Mouse (Mus musculus) megakaryocyte, embryonic 14.5 days (primary cell): ENCODE results near the gene D630003M21Rik. TPM values are rescaled to one million over a fixed set of nuclear protein-coding genes. Genes with fewer than 3 reads are reported as not detected.

ENCODE experiments used
- H3K27me3 ChIP-seq: replicated peaks from 2 replicates; pipeline ENCODE3; 2012; ENCODE audit warnings: inconsistent platforms
- H3K36me3 ChIP-seq: replicated peaks from 2 replicates; pipeline ENCODE3; 2012; ENCODE audit warnings: low read length, inconsistent platforms, mixed read lengths
- H3K4me1 ChIP-seq: 2 replicates; pipeline ENCODE4 v1.6.1; 2012; ENCODE audit warnings: inconsistent platforms
- H3K4me3 ChIP-seq: replicated peaks from 2 replicates; pipeline ENCODE3; 2012; ENCODE audit warnings: moderate library complexity, mild to moderate bottlenecking, inconsistent platforms
- H3K9me3 ChIP-seq: 2 replicates; pipeline ENCODE4 v1.6.1; 2012; ENCODE audit warnings: inconsistent platforms
- FLI1 ChIP-seq: IDR thresholded peaks from 2 replicates; pipeline ENCODE4 v1.6.1; 2012; ENCODE audit warnings: low read length, inconsistent platforms, mixed read lengths
- GATA1 ChIP-seq: IDR thresholded peaks from 3 replicates; pipeline ENCODE4 v1.6.1; 2012; ENCODE audit warnings: mixed read lengths, low read length, inconsistent platforms, borderline replicate concordance
- polyA plus RNA-seq: library from polyadenylated mRNA; stranded (reverse); fragments of >175 nt; gene quantifications from 2 replicates; pipeline ENCODE4 v1.2.3, GENCODE M21; 2012; ENCODE audit warnings: low replicate concordance; ENCODE audit not compliant: insufficient read depth

Gene D630003M21Rik
- polyA plus RNA-seq, 1 experiment, result not detected

DNA sequence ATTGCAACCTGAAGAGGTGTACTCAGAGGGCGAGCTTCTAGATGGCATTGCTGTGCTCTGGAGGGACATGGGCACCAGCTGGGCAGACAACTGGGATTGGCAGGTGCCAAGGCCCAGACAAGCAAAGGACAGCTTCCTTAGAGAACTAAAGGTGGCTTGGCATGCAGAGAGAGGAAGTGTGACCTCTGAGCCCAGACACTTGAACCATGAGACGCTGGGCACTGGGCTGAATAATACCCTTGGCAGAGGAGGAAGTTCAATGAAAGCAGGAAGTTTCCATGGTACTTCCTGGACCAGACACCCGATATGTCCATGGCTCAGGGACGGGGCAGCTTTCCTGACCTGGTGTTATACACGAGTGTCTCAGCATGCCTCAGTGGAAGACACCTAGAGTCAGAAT lies 54.6 kb downstream of the D630003M21Rik start:
- H3K9me3 ChIP-seq, result peaks cover 48% of the 10 kb centered on the region
- peaks cover 50% of the 10 kb centered on the region for H3K4me1 ChIP-seq
- H3K36me3 ChIP-seq, result peaks cover 3% of the 10 kb centered on the region
- H3K27me3 ChIP-seq, result peaks cover 89% of the 10 kb centered on the region
- no peak overlapping the region for H3K4me3 ChIP-seq
- TF ChIP-seq GATA1, result no peak
- no peak for TF ChIP-seq FLI1

DNA sequence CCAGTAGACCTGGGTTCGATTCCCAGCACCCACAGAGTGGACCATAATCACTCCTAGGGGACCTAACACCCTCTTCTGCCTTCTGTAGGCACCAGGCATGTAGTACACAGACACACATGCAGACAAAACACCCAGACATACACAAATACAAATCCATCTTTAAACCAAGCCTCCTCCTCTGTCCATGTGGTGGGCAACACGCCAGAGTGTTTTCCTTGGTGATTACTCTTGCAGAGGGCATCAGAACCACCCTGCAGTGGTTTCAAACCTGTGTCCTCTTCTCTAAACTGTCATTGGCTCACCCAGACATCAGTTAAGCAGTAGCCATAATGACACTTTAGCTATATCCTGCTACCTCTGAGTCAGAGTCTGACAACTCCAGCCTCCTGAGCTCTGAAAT lies 58.6 kb downstream of the D630003M21Rik start:
- H3K4me3 ChIP-seq, result no peak overlapping the region

DNA sequence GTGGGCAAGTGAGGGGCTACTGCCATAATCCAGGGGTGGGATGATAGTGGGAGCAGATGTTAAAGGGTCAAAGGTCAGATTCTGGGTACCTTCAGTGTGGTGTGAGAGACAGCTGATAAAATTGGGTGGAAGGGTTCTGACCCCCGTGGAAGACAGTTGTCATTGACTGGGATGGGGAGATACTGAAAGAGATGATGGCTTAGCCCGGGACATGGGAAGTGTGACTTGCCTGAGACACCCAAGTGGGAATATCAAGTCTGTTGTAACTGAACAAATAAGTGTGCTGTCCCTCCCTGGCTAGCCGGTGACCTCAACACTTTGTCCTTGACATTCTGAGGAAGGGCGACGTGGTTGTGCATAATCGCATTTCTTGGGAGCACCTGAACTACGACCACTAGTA lies 59.3 kb downstream of the D630003M21Rik start:
- Histone ChIP-seq H3K36me3 (peaks cover 3% of the 10 kb centered on the region), H3K27me3 (peaks cover 73% of the 10 kb centered on the region), H3K4me3 (no peak overlapping the region), H3K9me3 (peaks cover 41% of the 10 kb centered on the region), H3K4me1 (peaks cover 54% of the 10 kb centered on the region)
- TF ChIP-seq GATA1 (no peak), FLI1 (no peak)

More for the DNA sequence above, 58.6 kb downstream of the D630003M21Rik start:
- Histone ChIP-seq H3K4me1 (peaks cover 60% of the 10 kb centered on the region), H3K9me3 (peaks cover 41% of the 10 kb centered on the region), H3K27me3 (peaks cover 75% of the 10 kb centered on the region), H3K36me3 (peaks cover 3% of the 10 kb centered on the region)
- no peak for TF ChIP-seq GATA1

DNA sequence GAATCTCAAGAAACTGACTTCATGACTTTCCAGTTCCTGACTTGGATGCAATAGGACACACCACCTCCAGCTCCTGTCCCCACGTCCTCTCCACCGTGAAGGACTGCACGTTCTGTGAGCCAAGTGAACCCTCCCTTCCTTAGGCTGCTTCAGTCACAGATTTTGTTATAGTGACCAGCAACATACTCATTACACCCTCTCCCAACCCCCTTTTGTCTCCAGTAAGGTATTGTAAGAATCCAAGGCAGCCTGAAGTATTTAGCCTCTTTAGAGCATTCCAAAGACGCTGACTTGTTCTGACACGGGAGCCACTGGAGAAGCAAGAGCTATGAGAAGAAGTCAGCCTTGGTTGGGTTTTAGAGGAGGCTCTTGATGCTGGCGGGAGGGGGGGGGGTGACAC lies 59.7 kb downstream of the D630003M21Rik start:
- Histone ChIP-seq H3K27me3 (peaks cover 73% of the 10 kb centered on the region), H3K4me1 (peaks cover 50% of the 10 kb centered on the region), H3K4me3 (no peak overlapping the region), H3K36me3 (peaks cover 3% of the 10 kb centered on the region), H3K9me3 (peaks cover 41% of the 10 kb centered on the region)
- TF ChIP-seq GATA1 (no peak), FLI1 (no peak)

DNA sequence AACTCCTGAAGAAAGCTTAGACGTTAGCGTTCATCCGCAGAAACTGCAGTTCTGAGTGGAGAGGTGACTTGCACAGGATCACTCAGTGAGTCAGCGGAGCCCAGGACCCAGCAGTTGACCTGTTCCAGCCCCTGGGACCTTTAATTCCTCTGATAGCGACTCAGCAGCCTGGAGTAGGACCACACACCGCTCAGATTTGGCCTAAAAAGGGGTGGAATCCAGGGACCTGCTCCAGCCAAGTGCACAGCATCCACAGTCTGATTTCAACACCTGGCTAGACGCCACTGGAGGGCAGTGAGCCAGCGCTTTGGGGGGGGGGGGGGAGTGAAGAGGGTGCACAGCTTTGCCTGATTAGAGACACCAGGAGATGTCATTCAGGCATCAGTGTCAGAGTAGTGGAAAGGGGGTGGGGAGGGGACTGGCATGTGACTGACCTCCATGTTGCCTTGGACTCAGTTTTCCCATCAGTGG lies 60.2 kb downstream of the D630003M21Rik start:
- Histone ChIP-seq H3K9me3 (peaks cover 41% of the 10 kb centered on the region), H3K4me1 (peaks cover 44% of the 10 kb centered on the region), H3K27me3 (peaks cover 70% of the 10 kb centered on the region), H3K4me3 (no peak overlapping the region), H3K36me3 (peaks cover 3% of the 10 kb centered on the region)
- TF ChIP-seq FLI1 (no peak), GATA1 (no peak)

DNA sequence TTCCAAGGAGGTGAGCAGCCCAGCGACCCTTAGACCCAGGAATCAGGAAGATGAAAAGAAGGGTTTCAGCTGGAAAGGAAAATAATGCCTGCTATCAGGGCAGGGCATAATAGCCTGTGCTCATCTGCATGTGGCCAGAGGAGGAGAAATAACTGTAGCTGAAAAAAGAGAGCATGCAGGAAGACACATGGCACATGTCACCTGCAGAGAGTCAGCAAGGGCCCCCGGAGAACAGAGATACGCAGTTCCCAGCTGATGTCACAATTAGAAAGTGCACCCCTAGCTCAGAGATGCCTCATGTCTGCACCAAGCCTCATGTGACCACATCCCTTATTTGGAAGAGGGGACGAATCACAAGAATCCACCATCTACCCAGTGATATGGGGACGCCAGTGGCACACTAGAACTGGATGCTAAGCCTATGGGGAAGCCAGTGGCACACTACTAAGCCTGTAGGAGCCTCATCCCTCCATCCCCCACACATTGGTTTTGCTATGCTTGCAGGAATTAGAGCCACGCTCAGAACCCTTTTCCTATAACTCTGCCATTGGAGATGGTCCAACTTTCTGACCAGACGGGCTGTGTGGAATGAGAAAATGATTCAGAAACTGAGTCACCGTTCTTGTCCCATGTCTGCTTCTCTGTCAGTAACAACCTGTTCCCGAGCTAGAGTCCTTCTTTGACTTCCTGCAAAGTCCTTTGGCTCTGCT lies 61.4 kb downstream of the D630003M21Rik start:
- H3K9me3 ChIP-seq, result peaks cover 32% of the 10 kb centered on the region
- H3K36me3 ChIP-seq, result peaks cover 3% of the 10 kb centered on the region
- peaks cover 73% of the 10 kb centered on the region for H3K27me3 ChIP-seq
- peaks cover 48% of the 10 kb centered on the region for H3K4me1 ChIP-seq
- no peak for TF ChIP-seq GATA1
- TF ChIP-seq FLI1, result no peak
- H3K4me3 ChIP-seq, result peak overlapping the region; percentile 54

DNA sequence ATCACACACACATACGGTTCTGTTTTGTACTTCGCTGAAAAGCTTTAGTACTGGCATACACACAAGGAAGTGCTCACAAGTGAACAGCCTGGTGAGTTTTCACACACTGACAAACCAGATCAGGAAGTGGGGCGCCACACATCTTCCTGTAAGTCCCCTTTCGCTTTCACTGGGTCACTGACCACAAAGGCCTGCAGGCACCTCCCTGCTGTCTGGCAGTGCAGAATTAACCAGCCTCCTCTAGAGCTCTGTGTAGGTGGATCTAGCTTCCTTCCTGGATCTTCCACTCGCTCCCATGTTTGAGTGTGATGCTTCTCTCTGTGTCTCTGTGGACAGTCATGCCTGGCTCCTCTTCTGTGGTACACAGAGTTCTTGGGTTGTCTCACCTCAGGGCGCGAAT lies 62.4 kb downstream of the D630003M21Rik start:
- no peak for TF ChIP-seq GATA1
- no peak; the same call in 1 of the 2 replicates for TF ChIP-seq FLI1
- Histone ChIP-seq H3K4me3 (peak overlapping the region; percentile 88), H3K4me1 (peaks cover 54% of the 10 kb centered on the region), H3K27me3 (peaks cover 77% of the 10 kb centered on the region), H3K9me3 (peaks cover 22% of the 10 kb centered on the region), H3K36me3 (peaks cover 3% of the 10 kb centered on the region)

DNA sequence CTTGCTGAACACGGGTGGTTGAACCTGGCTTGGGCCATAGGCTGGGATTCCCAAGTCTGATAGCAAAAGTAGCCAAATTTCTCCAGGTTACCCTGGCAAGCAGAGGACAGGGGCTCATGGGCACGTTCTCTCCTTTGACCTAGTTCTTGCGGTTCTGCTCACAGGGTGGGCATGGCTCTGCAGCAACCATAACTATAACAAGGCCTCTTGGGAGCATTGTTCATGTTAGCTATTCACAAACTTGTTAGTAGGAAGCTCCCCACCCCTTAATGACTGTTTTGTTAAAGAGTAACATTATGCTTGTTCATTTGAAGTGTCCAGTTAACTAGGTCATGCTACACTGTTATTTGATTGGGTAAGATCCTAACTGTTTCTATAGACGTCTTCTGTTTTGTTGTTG lies 63.2 kb downstream of the D630003M21Rik start:
- peaks cover 63% of the 10 kb centered on the region for H3K4me1 ChIP-seq
- H3K36me3 ChIP-seq, result no peaks in the 10 kb centered on the region
- TF ChIP-seq FLI1 (no peak), GATA1 (no peak)
- H3K4me3 ChIP-seq, result no peak overlapping the region
- H3K9me3 ChIP-seq, result peaks cover 13% of the 10 kb centered on the region
- peaks cover 78% of the 10 kb centered on the region for H3K27me3 ChIP-seq

DNA sequence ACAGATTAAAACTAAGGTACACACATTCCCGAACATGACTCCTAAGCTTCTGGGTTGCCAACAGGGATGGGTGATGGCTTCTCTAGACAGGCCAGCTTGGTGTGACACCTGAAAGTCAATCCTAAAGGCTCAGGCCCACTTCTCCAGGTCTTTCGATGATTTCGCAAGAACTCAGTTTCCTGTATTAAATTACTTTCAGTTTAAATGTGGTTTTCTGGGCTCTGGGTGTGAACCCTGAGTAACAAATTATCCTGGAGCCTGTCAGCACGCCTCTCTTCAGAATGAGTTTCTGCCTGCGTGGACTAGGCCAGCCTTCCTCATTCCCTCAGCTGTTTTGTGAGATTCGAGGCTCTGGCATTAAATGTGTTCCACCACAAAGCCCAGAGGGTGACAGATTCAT lies 66.0 kb downstream of the D630003M21Rik start:
- H3K9me3 ChIP-seq, result peaks cover 7% of the 10 kb centered on the region

DNA sequence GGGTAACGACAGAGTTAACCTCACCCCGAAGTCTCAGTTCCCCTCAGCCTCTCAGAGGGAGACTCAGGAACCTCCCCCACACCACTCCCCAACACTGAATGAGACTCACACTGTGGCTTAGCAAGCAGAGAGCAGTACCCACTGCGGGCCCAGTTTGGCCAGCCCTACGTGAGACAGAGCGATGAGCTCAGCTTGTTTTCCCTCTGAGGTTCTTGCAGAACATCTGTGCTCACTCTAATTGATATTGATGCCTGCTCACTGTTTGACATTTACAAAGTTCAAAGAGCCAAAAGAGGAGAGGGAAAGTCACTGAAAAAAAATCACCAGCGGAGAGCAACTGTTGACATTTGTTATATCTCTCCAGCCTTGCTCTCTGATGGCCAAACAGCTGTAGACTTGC lies 67.3 kb downstream of the D630003M21Rik start:
- Histone ChIP-seq H3K4me3 (no peak overlapping the region), H3K27me3 (peaks cover 75% of the 10 kb centered on the region), H3K36me3 (peaks cover 2% of the 10 kb centered on the region), H3K4me1 (peaks cover 55% of the 10 kb centered on the region), H3K9me3 (peaks cover 7% of the 10 kb centered on the region)
- TF ChIP-seq FLI1 (no peak), GATA1 (no peak)

More for the DNA sequence above, 66.0 kb downstream of the D630003M21Rik start:
- H3K4me3 ChIP-seq, result peak overlapping the region; percentile 65
- H3K36me3 ChIP-seq, result peaks cover 2% of the 10 kb centered on the region
- H3K27me3 ChIP-seq, result peaks cover 70% of the 10 kb centered on the region
- TF ChIP-seq GATA1 (no peak), FLI1 (no peak)
- H3K4me1 ChIP-seq, result peaks cover 68% of the 10 kb centered on the region
